Mouse (Mus musculus) neural tube, embryonic 12.5 days (tissue): ENCODE measurements around the gene Gm21985. TPM values are rescaled to one million over a fixed set of nuclear protein-coding genes. Genes with fewer than 3 reads are reported as not detected.

Experiments
- ATAC-seq: fragments of 200-750 bp; cut with Nextera tagmentation; 2 replicates; pipeline ENCODE4 v1.8.0; 2017; ENCODE audit warnings: low read depth, mild to moderate bottlenecking, moderate TSS enrichment, moderate library complexity; ENCODE audit not compliant: low FRiP score
- H3K27ac ChIP-seq: fragments of 300-500 bp; sonication (generic); 2 replicates; pipeline ENCODE4 v1.5.1; 2016
- H3K27me3 ChIP-seq: fragments of 300-500 bp; sonication (generic); replicated peaks from 2 replicates; pipeline ENCODE4 v1.6.1; 2016; ENCODE audit warnings: mild to moderate bottlenecking
- H3K36me3 ChIP-seq: fragments of 300-500 bp; sonication (generic); 2 replicates; pipeline ENCODE4 v1.6.1; 2016; ENCODE audit warnings: mild to moderate bottlenecking
- H3K4me1 ChIP-seq: fragments of 300-500 bp; sonication (generic); 2 replicates; pipeline ENCODE4 v1.6.1; 2016
- H3K4me2 ChIP-seq: fragments of 300-500 bp; sonication (generic); replicated peaks from 2 replicates; pipeline ENCODE4 v1.6.1; 2016; ENCODE audit warnings: mild to moderate bottlenecking
- H3K4me3 ChIP-seq: fragments of 300-500 bp; sonication (generic); 2 replicates; pipeline ENCODE4 v1.5.1; 2016
- H3K9ac ChIP-seq: fragments of 300-500 bp; sonication (generic); 2 replicates; pipeline ENCODE4 v1.6.1; 2016; ENCODE audit warnings: mild to moderate bottlenecking
- H3K9me3 ChIP-seq: fragments of 300-500 bp; sonication (generic); 2 replicates; pipeline ENCODE4 v1.6.1; 2016; ENCODE audit warnings: mild to moderate bottlenecking
- WGBS: fragments of 180-500 bp; shearing (Covaris S2); methylation state at CpG from one replicate; pipeline ENCODE4 v1.1.7; 2016; 5-methylcytosine and 5-hydroxymethylcytosine counted together
- polyA plus RNA-seq: library from polyadenylated mRNA; unstranded; fragments of >200 nt; fragmentation: Nextera tagmentation; extraction: Ambion mirVana; gene quantifications from 2 replicates; pipeline ENCODE4 v1.2.1, GENCODE M21; 2016

Gene Gm21985
- polyA plus RNA-seq, 1 experiment from 2014 or later: not detected

DNA sequence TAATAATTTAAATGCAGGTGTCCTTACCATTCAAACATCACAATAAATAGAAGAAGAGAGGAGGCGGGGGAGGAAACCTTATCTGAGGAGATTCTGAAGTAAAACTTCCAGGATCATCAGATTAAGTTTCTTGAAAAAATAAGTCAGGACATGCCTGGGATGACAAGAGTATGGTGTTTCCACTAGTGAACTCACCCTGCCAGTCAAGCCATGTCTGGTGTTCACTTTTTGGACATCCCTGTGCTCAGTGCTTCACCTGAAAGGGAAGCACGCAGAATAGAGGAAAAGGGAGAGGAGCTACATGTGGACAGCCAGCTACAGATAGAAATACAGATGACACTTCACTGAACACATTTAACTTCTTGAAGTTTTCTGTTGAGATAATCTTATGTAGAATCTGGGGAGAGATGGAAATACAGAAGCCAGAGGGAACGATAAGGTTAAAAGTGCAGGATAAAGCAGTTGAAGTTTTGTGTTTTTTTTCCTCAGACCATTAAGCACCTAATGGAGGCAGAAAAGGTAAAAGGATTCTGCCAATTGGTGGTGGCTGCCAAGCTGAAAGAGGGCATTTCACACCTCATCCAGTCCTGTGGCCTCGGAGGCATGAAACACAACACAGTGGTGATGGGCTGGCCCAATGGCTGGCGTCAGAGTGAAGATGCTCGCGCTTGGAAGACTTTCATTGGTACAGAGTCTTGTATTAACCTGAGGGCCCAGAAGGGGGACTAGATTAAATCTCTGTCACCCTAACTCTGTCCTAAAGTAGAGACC is 87.8 kb downstream of the Gm21985 start:
- Histone ChIP-seq H3K4me1 (no peaks in the 10 kb centered on the region), H3K36me3 (peaks cover 53% of the 10 kb centered on the region), H3K9me3 (no peaks in the 10 kb centered on the region), H3K4me3 (no peak overlapping the region), H3K9ac (no peak overlapping the region), H3K27me3 (no peaks in the 10 kb centered on the region), H3K4me2 (no peak overlapping the region), H3K27ac (no peak overlapping the region)
- 88% methylated on average over 7 of the region's 7 CpGs for WGBS
- no peak for ATAC-seq

DNA sequence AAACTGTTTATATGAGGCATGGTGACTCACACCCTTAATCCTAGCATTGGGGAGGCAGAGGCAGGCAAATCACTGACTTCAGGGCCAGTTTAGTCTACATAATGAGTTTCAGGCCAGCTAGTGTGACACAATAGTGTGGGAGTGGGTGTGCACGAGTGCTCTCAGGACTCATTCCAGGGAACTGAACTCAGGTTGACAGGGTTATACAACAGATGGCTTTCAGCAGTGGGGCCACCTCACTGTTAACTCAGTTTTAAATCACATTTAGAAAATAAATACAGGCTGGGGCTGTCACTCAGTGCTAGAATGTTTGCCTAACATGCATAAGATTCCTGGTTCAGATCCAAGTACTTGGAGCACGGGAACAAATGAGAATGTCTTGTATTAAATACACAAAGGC is 93.5 kb downstream of the Gm21985 start:
- no peak for ATAC-seq
- peaks cover 76% of the 10 kb centered on the region for H3K36me3 ChIP-seq
- no peak overlapping the region for H3K4me2 ChIP-seq
- H3K27me3 ChIP-seq: no peaks in the 10 kb centered on the region
- H3K9ac ChIP-seq: no peak overlapping the region
- no peaks in the 10 kb centered on the region for H3K4me1 ChIP-seq
- no peak overlapping the region for H3K4me3 ChIP-seq
- WGBS: 79% methylated on average over 2 of the region's 2 CpGs
- H3K9me3 ChIP-seq: no peaks in the 10 kb centered on the region
- no peak overlapping the region for H3K27ac ChIP-seq

DNA sequence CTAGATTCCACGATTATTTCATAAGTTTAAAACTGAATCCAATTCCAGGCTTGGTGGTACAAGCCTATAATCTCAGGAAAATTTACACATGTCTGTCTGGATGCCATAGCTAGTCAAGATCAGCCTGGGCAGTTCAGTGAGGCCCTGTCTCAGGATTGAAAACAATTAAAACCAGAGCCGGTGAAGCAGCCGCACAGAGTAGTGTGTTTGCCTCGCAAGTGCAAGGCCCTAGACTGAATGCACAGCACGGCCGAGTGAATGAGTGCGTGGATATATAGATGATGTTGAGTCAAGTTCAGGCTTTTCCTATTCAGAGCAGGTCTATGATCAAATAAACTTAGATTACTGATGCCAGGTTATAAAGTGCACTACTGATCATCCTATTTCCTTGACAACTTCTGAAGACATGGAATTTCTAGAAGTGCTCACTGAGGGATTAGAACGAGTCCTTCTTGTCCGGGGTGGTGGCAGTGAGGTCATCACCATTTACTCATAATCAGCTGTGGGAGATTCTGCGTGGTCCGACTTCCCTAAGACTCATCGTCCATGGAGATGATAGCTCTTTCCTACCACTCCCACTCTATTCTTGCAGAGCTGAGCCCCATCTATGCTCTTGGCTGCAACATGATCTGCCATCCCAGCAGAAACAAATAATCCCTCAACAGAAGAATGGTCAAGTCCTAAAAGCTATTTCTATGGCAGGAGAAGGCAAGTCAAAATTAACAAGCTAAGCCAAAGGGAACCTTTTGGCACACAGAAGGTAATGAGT is 94.1 kb downstream of the Gm21985 start:
- Histone ChIP-seq H3K9me3 (no peaks in the 10 kb centered on the region), H3K4me3 (no peak overlapping the region), H3K27ac (no peak overlapping the region), H3K4me1 (no peaks in the 10 kb centered on the region), H3K9ac (no peak overlapping the region), H3K27me3 (no peaks in the 10 kb centered on the region), H3K4me2 (no peak overlapping the region), H3K36me3 (peaks cover 72% of the 10 kb centered on the region)
- ATAC-seq: no peak
- WGBS: 95% methylated on average over 12 of the region's 12 CpGs

DNA sequence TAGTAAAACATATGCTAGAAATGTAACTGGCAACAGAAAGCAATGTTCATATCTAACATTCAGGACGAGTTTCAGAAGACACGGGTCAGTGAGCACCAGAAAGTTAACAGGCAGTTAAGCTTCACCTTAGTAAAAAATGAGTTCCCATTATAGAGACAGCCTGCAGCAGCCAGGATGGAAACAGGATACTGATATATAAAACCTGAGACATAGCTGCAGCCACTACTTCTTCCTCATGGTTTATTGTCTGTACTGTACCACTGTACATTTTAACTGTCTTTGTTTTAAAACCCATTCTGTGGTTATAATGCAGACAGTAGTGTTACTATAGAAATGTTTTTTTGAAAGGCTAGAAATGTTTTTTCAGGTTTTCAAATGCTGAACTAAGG is 94.7 kb downstream of the Gm21985 start:
- Histone ChIP-seq H3K4me1 (no peaks in the 10 kb centered on the region), H3K4me2 (no peak overlapping the region), H3K36me3 (peaks cover 67% of the 10 kb centered on the region), H3K27ac (no peak overlapping the region), H3K9me3 (no peaks in the 10 kb centered on the region), H3K9ac (no peak overlapping the region), H3K4me3 (no peak overlapping the region), H3K27me3 (no peaks in the 10 kb centered on the region)
- 90% methylated on average over 2 of the region's 2 CpGs for whole genome bisulfite sequencing
- ATAC-seq: no peak

DNA sequence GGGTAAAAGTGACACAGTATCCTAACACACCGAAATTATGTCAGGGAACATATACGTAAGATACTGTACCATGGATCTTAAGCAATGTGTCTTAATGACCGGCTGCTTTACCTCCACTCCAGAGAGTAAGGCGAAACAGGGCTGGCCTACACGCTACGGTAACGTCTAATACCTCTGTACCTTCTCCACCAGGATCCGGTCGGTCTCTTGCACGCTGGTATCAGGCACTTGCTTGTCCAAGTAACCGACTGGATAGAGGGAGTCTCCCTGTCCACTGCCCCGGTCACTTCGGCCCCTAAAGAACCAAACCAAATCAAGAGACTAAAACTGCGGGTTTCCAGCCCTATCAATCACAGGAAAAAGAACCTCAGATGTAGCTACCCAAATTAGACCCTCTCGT is 101.1 kb downstream of the Gm21985 start:
- peak; percentile 27; the same call in 1 of the 2 replicates for ATAC-seq
- H3K4me3 ChIP-seq: peak overlapping the region; percentile 84
- H3K4me2 ChIP-seq: peak overlapping the region; percentile 94
- peaks cover 10% of the 10 kb centered on the region for H3K4me1 ChIP-seq
- peaks cover 18% of the 10 kb centered on the region for H3K36me3 ChIP-seq
- H3K27ac ChIP-seq: no peak overlapping the region
- H3K27me3 ChIP-seq: no peaks in the 10 kb centered on the region
- H3K9ac ChIP-seq: peak overlapping the region; percentile 77
- WGBS: 19% methylated on average over 15 of the region's 15 CpGs
- no peaks in the 10 kb centered on the region for H3K9me3 ChIP-seq

DNA sequence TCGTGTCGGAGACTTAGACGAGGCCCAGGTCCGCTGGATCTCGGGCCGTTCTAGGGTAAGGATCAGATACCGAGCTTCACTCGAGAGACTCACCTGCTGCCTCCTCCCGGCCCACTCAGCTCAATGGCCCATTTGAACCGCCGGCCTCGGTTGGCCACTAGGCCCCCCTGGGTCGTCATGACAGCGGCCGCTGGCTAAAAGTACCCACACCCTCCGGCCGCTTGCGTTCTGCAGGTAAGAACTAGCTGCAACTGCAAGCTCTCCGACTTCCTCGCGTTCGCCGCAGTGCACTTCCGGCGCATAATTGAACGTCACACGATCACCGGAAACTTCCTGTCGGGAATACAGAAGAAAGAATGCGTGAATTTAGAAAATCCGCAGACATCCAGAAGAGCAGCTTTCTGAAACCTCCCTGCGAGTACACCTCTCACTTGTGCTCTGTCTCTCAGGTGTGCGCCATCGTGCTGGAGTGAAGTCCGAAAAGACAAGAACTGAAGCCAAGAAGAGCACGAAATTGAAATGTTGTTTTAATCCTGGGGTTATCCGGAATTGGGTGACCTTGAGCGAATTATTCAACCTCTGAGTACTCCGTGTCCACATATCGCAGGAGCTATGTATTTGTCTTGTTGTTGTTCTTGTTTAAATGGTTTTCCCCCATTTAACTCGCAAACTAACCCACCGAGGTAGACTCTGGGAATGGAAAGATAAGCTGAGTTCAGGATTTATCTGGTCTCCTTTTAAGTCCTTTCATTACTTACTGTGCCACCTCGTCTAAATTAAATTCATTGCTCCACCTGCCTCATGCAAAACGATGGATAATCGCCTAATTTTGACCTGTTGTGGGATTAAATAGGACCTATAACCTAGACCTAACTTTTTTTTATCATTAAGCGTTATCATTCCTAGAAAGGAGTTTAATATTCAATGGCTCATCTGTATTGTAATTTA is 101.9 kb downstream of the Gm21985 start, which contains the start of gene Emc4:
TSS of gene Emc4 (minus strand) at position 302 of the 948 bp plus-strand sequence.
- Histone ChIP-seq H3K9me3 (no peaks in the 10 kb centered on the region), H3K4me3 (peak within 1 kb of the TSS; percentile 84), H3K27ac (no peak within 1 kb of the TSS), H3K4me2 (peak within 1 kb of the TSS; percentile 94), H3K4me1 (peaks cover 10% of the 10 kb centered on the region), H3K27me3 (no peaks in the 10 kb centered on the region), H3K36me3 (peaks cover 13% of the 10 kb centered on the region; the same call in 1 of the 2 replicates), H3K9ac (peak within 1 kb of the TSS; percentile 77)
- WGBS: 2% methylated on average over 46 of the region's 46 CpGs
- ATAC-seq: peak; percentile 91

DNA sequence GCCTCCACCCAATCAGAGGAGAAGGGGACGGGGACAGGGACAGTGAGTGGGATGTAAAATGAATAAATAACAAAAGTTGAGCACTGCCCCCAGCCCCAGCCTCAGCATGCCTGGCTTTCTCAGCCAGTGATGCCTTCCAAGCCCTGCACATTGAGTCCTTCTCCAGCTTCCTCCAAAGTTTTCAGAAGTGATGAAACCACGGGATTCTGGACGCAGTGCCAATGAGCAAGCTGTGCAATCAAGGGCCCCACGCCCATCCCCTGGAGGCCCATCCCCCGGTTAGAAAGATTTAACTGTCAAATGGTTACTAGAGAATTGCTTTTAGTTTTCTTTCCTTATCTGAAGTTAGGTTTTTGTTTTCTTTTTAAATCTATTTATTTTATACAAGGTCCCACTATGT is 103.8 kb downstream of the Gm21985 start:
- 66% methylated on average over 5 of the region's 5 CpGs for WGBS

DNA sequence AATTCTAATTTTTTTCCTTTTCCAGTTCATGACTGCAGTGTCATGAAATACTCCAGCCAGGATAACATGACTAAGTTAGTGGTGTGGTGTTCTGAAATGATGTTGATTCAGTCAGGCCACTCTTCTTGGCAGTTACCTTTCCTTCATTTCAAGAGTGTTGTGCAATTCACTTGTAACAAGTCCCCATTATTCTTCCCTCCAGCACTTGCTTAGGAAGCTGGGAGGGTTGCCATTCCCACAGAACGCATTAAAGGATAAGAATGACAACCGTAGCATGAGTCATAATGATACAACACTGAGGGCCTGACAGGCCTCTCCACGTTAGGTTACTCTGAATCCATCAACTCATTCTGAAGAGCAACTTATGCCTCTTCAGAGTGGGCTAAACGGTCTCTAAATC is 107.0 kb downstream of the Gm21985 start:
- no peak for ATAC-seq
- 56% methylated on average over 4 of the region's 4 CpGs for WGBS
- Histone ChIP-seq H3K4me3 (no peak overlapping the region), H3K27ac (no peak overlapping the region), H3K9ac (no peak overlapping the region), H3K4me2 (no peak overlapping the region), H3K27me3 (no peaks in the 10 kb centered on the region; the same call in none of the 2 replicates), H3K9me3 (no peaks in the 10 kb centered on the region), H3K4me1 (no peaks in the 10 kb centered on the region), H3K36me3 (no peaks in the 10 kb centered on the region)

More for the DNA sequence above, 103.8 kb downstream of the Gm21985 start:
- H3K4me2 ChIP-seq: no peak overlapping the region
- H3K27ac ChIP-seq: no peak overlapping the region
- no peaks in the 10 kb centered on the region; the same call in none of the 2 replicates for H3K27me3 ChIP-seq
- H3K4me3 ChIP-seq: no peak overlapping the region
- no peaks in the 10 kb centered on the region for H3K36me3 ChIP-seq
- no peak for ATAC-seq
- peaks cover 10% of the 10 kb centered on the region for H3K4me1 ChIP-seq
- H3K9ac ChIP-seq: no peak overlapping the region
- no peaks in the 10 kb centered on the region for H3K9me3 ChIP-seq

DNA sequence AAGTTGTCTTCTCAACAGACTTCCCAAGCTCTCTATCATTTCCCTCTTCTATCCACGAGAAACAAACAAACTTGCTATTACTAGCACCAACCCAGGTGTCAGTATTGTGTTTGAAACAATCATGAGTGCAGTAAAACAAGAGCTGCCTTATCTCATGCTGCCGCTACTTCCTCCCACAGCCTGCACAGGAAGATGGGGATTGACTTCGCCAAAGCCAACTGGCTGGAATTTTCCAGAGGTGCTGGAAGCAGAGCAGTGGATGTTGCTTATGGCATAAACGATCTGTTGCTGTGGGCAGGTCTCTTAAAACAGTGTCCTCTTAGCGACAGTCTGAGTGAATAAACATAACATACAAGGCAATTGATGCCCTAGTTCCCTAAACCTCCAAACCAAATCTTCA is 108.5 kb downstream of the Gm21985 start:
- 69% methylated on average over 5 of the region's 5 CpGs for WGBS
- no peak for ATAC-seq
- Histone ChIP-seq H3K4me3 (no peak overlapping the region), H3K9ac (no peak overlapping the region), H3K4me2 (no peak overlapping the region), H3K27me3 (no peaks in the 10 kb centered on the region; the same call in none of the 2 replicates), H3K4me1 (no peaks in the 10 kb centered on the region), H3K9me3 (no peaks in the 10 kb centered on the region), H3K27ac (no peak overlapping the region), H3K36me3 (no peaks in the 10 kb centered on the region)

DNA sequence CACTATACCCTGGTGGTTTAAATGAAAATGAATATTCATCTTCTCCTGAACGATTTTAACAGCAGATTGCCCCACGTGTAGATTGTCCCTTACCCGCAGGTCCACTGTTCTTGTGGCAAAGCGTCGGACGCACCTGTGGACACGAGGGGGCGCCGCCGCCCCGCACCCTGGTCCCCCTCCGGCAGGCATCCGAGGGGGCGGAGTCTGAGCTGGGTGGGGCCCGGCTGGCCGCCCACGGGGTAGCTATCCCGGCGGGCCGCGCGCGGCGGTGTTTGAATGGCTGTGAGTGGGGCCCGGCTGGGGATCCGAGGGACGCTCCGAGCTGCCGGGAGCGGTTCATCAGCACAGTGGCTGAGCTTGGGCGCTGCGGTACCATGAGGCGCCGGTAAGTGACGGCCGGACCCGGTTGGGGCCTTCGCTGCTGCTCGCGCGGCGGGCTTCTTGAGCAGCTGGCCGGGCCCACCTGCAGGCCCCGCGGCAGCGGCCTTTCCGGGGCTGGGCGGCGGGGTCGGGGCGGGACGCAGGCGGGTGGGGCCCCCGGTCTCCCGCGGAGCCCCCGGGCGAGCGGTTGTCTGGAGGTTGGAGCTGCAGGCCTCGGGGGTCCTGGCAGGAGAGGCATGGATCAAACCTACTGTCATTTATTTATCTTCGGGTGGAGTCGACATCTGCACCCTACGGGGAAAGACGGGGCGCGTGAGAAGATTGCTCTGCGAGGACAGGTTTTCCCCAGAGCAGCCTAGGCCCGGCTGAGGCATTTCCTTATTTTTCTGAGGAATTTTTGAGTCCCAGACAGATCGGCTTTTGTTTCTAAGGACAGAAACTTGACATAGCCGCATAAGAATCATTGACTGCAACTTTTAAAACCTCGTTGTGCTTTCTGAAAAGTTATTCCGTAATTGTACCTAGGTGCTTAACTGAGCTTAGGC is 113.1 kb downstream of the Gm21985 start, which contains the start of gene Katnbl1:
TSS of gene Katnbl1 (plus strand) at position 239 of the 926 bp plus-strand sequence.
- under 1% methylated on average over 72 of the region's 72 CpGs for WGBS
- ATAC-seq: peak; percentile 99
- Histone ChIP-seq H3K4me1 (peaks cover 5% of the 10 kb centered on the region), H3K36me3 (no peaks in the 10 kb centered on the region), H3K27ac (peak within 1 kb of the TSS; percentile 72), H3K27me3 (no peaks in the 10 kb centered on the region; the same call in 1 of the 2 replicates), H3K4me2 (peak within 1 kb of the TSS; percentile 65), H3K9me3 (no peaks in the 10 kb centered on the region), H3K9ac (peak within 1 kb of the TSS; percentile 89), H3K4me3 (peak within 1 kb of the TSS; percentile 96)

DNA sequence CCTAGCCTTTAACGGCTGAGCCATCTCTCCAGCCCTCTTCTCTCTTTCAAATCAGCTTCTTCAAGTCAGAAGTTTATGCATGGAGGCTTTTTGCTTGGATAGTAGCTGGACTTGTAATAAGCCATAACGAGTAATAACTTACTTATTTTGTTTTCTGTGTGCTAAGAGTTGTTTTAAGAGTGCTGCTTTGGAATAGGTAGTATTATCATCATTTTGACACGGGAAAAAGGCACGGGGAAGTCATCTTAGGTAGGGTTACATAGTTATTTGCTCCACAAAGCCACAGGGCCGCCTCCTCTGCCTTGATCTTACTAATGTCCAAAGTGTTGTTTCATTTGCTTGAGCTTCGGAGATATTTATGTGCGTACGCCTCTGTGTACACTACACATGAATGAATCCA is 114.0 kb downstream of the Gm21985 start:
- H3K36me3 ChIP-seq: no peaks in the 10 kb centered on the region
- H3K9me3 ChIP-seq: no peaks in the 10 kb centered on the region
- H3K4me3 ChIP-seq: peak overlapping the region; percentile 96
- no peaks in the 10 kb centered on the region for H3K27me3 ChIP-seq
- 53% methylated on average over 8 of the region's 8 CpGs for WGBS
- peak overlapping the region; percentile 89 for H3K9ac ChIP-seq
- peaks cover 5% of the 10 kb centered on the region for H3K4me1 ChIP-seq
- peak overlapping the region; percentile 65 for H3K4me2 ChIP-seq
- no peak overlapping the region for H3K27ac ChIP-seq
- no peak for ATAC-seq
